Mouse (Mus musculus): ENCODE data around the gene Gsap.
"Not testable (repeated sequence)": the region's sequence is repeated elsewhere in the genome, so short reads cannot be mapped to it uniquely, and the experiment has no call there.

Gene Gsap

GRCm38 (mm10) chr5:21267090-21267489 is 81.0 kb downstream of the Gsap start:
- Histone ChIP-seq H3K4me1 (replicated peaks; ENCODE audit: low read depth, low read length) (peaks cover 24% of the 10 kb centered on the region), H3K9me3 (ENCODE audit: low read length) (no peaks in the 10 kb centered on the region), H3K27me3 (ENCODE audit: insufficient read depth, low read length) (no peaks in the 10 kb centered on the region), H3K4me3 (replicated peaks; ENCODE audit: low read length) (peak overlapping the region; percentile 41; the same call in 1 of the 2 replicates), H3K36me3 (ENCODE audit: insufficient read depth, low read length) (no peaks in the 10 kb centered on the region)
- TF ChIP-seq CTCF (conservative IDR thresholded peaks at IDR 0.05; ENCODE audit: low read length) = no peak

DNA sequence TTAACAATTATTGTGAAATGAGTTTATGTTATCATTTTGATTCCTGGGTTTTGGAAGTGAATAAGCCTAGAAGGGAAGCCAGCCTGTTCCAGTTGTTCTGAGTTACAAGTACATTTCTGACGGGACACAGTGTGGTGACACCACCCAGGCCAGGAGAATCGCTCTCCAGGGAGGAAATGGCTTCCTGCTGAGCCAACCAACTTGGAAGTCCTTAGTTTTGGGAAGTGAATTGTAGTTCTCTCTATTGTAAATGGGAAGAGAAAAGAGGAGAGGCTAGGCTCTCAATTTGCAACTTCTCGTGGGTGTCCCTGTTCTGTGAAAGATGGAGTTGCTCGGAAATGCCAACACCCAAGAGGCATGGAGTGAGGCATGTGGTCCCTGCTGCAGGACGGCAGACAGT is 83.4 kb downstream of the Gsap start:
- H3K9me3 ChIP-seq (ENCODE audit: low read length) = no peaks in the 10 kb centered on the region
- no peak overlapping the region for H3K4me3 ChIP-seq (replicated peaks; ENCODE audit: low read length)
- TF ChIP-seq NANOG (IDR thresholded peaks at IDR 0.05; ENCODE audit: borderline replicate concordance, low read length) (no peak), POU5F1 (IDR thresholded peaks at IDR 0.05; ENCODE audit: borderline replicate concordance, low read length) (no peak), CTCF (conservative IDR thresholded peaks at IDR 0.05; ENCODE audit: low read length) (no peak)
- H3K27me3 ChIP-seq (ENCODE audit: insufficient read depth, low read length) = no peaks in the 10 kb centered on the region
- no peaks in the 10 kb centered on the region for H3K36me3 ChIP-seq (ENCODE audit: insufficient read depth, low read length)
- peaks cover 34% of the 10 kb centered on the region for H3K4me1 ChIP-seq (replicated peaks; ENCODE audit: low read depth, low read length)

GRCm38 (mm10) chr5:21270756-21271155 is 84.7 kb downstream of the Gsap start:
- TF ChIP-seq POU5F1 (IDR thresholded peaks at IDR 0.05; ENCODE audit: borderline replicate concordance, low read length) = no peak
- no peaks in the 10 kb centered on the region for H3K27me3 ChIP-seq (ENCODE audit: insufficient read depth, low read length)
- no peaks in the 10 kb centered on the region for H3K9me3 ChIP-seq (ENCODE audit: low read length)
- no peak overlapping the region for H3K4me3 ChIP-seq (replicated peaks; ENCODE audit: low read length)
- H3K36me3 ChIP-seq (ENCODE audit: insufficient read depth, low read length) = no peaks in the 10 kb centered on the region
- peaks cover 37% of the 10 kb centered on the region for H3K4me1 ChIP-seq (replicated peaks; ENCODE audit: low read depth, low read length)

- H3K9me3 ChIP-seq (ENCODE audit: low read length) = no peaks in the 10 kb centered on the region
- no peaks in the 10 kb centered on the region for H3K27me3 ChIP-seq (ENCODE audit: insufficient read depth, low read length)
- no peaks in the 10 kb centered on the region for H3K36me3 ChIP-seq (ENCODE audit: insufficient read depth, low read length)
- TF ChIP-seq POU5F1 (IDR thresholded peaks at IDR 0.05; ENCODE audit: borderline replicate concordance, low read length) (no peak), NANOG (IDR thresholded peaks at IDR 0.05; ENCODE audit: borderline replicate concordance, low read length) (no peak), CTCF (conservative IDR thresholded peaks at IDR 0.05; ENCODE audit: low read length) (no peak)
- peaks cover 37% of the 10 kb centered on the region for H3K4me1 ChIP-seq (replicated peaks; ENCODE audit: low read depth, low read length)
- H3K4me3 ChIP-seq (replicated peaks; ENCODE audit: low read length) = no peak overlapping the region
These were observed 85.6 kb downstream of the Gsap start for GRCm38 (mm10) chr5:21271386-21272354.

DNA sequence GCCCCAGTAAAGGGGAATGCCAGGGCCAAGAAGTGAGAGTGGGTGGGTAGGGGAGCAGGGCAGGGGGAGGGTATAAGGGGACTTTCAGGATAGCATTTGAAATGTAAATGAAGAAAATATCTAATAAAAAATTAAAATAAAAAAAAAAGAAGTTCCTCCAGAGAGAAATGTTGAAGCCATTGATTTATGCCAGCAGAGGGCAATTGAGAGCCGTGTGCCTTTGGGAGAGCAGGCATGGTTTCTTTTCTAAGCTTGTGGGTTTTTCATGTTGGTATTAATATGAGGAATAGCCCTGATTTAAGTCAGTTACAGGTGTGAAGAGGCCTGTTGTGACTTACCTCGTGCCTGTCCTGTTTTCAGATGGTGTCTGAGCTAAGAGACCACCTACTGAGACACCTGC is 91.6 kb downstream of the Gsap start:
- H3K9me3 ChIP-seq (ENCODE audit: low read length); H3K27me3 ChIP-seq (ENCODE audit: insufficient read depth, low read length); H3K4me3 ChIP-seq (replicated peaks; ENCODE audit: low read length); H3K36me3 ChIP-seq (ENCODE audit: insufficient read depth, low read length); H3K4me1 ChIP-seq (replicated peaks; ENCODE audit: low read depth, low read length): not testable (repeated sequence)

DNA sequence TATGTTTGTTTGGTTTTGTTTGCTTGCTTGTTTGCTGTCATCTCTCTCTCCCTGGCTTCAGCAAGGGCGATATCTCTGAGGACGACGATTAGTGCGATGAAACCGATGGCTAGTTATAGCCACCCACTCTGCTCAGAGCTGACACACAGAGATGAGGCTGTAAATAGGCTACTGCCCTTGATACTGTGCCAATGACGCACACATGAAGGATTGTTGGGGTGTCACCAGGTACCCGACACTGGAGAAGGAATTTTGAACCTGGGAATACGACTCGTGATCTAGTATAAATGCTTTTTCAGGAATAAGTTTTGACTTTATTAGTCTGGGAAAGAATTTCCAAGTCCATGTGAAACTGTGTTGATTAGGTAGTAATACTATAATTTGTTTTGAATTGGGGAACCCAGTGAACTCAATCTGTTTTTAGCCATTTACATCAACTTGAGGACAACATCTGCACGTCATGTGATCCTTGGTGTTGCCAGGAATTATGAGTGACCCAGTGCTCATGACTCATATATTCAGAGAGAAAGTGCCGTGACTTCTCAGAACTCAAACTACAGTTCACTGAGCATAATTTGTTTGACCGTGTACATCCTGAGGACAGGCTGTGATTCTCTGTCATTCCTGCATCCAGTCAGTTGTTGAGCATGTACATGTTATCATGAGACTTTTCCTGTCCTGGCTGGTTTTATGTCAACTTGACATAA is 97.5 kb downstream of the Gsap start:
- Histone ChIP-seq H3K4me1 (replicated peaks; ENCODE audit: low read depth, low read length) (no peaks in the 10 kb centered on the region), H3K4me3 (replicated peaks; ENCODE audit: low read length) (no peak overlapping the region), H3K27me3 (ENCODE audit: insufficient read depth, low read length) (0 out of 2 replicates have a peak, but pooled peaks cover 2% of the 10 kb centered on the region), H3K9me3 (ENCODE audit: low read length) (no peaks in the 10 kb centered on the region), H3K36me3 (ENCODE audit: insufficient read depth, low read length) (no peaks in the 10 kb centered on the region)
- TF ChIP-seq CTCF (conservative IDR thresholded peaks at IDR 0.05; ENCODE audit: low read length) (no peak), POU5F1 (IDR thresholded peaks at IDR 0.05; ENCODE audit: borderline replicate concordance, low read length) (no peak), NANOG (IDR thresholded peaks at IDR 0.05; ENCODE audit: borderline replicate concordance, low read length) (no peak)

GRCm38 (mm10) chr5:21288658-21289435 is 102.8 kb downstream of the Gsap start:
- TF ChIP-seq POU5F1 (IDR thresholded peaks at IDR 0.05; ENCODE audit: borderline replicate concordance, low read length) = no peak
- no peak for TF ChIP-seq NANOG (IDR thresholded peaks at IDR 0.05; ENCODE audit: borderline replicate concordance, low read length)
- no peak for TF ChIP-seq CTCF (conservative IDR thresholded peaks at IDR 0.05; ENCODE audit: low read length)
- no peaks in the 10 kb centered on the region for H3K36me3 ChIP-seq (ENCODE audit: insufficient read depth, low read length)
- no peaks in the 10 kb centered on the region for H3K4me1 ChIP-seq (replicated peaks; ENCODE audit: low read depth, low read length)
- H3K4me3 ChIP-seq (replicated peaks; ENCODE audit: low read length) = no peak overlapping the region
- no peaks in the 10 kb centered on the region for H3K9me3 ChIP-seq (ENCODE audit: low read length)
- no peaks in the 10 kb centered on the region for H3K27me3 ChIP-seq (ENCODE audit: insufficient read depth, low read length)

DNA sequence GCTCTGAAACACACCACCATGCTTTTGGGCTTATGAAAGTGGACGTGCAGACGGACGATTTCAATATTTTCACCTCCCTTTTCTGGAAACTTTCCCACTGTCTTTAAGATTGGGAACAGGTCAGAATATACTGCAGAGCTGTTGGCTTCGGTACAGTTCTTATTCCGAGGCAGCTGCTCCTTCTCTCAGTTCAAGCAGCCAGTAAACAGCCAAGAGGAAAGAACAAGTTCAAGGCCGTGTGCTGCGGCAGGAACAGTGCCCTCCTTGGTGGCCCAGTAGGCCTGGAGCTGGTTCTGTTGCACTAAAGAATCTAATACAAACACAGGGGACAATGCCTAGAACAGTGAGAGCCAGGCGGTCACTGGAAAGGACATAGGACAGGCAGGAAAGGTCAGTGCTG is 104.5 kb downstream of the Gsap start:
- TF ChIP-seq POU5F1 (IDR thresholded peaks at IDR 0.05; ENCODE audit: borderline replicate concordance, low read length) = no peak
- no peak for TF ChIP-seq CTCF (conservative IDR thresholded peaks at IDR 0.05; ENCODE audit: low read length)
- no peak for TF ChIP-seq NANOG (IDR thresholded peaks at IDR 0.05; ENCODE audit: borderline replicate concordance, low read length)
- Histone ChIP-seq H3K4me3 (replicated peaks; ENCODE audit: low read length) (no peak overlapping the region), H3K27me3 (ENCODE audit: insufficient read depth, low read length) (no peaks in the 10 kb centered on the region), H3K36me3 (ENCODE audit: insufficient read depth, low read length) (no peaks in the 10 kb centered on the region), H3K9me3 (ENCODE audit: low read length) (no peaks in the 10 kb centered on the region), H3K4me1 (replicated peaks; ENCODE audit: low read depth, low read length) (no peaks in the 10 kb centered on the region)
